Mouse (Mus musculus) right cerebral cortex, adult 18-20 months (tissue): ENCODE measurements around the gene Myrf.

Experiments used
- DNase-seq: peaks from one replicate; pipeline ENCODE4 v3.0.0; 2022; ENCODE audit warnings: mixed read lengths

Myrf gene

GRCm38 (mm10) chr19:10203848-10204615 is 36.5 kb downstream of the Myrf start, which contains the start of the genes Tmem258 and Fen1:
Gene Tmem258 (plus strand): TSS chr19:10204014.
Gene Fen1 (minus strand): TSS chr19:10204169.
- DNase-seq: peak; percentile 89

GRCm38 (mm10) chr19:10203146-10203847 is 37.3 kb downstream of the Myrf start:
- DNase-seq: no peak

GRCm38 (mm10) chr19:10198723-10199122 is 41.8 kb downstream of the Myrf start:
- peak; percentile 76 for DNase-seq

- no peak for DNase-seq
Observed at GRCm38 (mm10) chr19:10198286-10198685, 42.3 kb downstream of the Myrf start.

DNA sequence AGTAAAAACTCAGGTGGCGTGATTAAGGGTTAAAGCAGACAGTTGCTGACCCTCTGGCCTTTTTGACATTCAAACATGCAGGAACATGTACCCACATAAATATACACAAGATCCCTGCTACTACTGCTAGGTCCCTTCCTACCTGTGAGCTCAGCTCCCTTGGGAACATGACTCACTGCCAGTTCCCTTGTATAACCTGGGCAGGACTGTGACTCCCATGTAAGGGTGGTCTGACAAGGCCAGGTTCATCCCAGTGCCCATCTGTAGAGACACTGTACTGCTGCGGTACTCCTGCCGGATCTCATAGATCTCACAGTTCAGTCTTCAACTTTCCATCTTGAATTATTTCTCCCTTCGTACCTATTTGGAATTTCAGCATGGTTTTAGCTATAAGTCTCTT is 43.4 kb downstream of the Myrf start:
- DNase-seq: no peak

- no peak for DNase-seq
Observed at GRCm38 (mm10) chr19:10195252-10195651, 45.3 kb downstream of the Myrf start.

GRCm38 (mm10) chr19:10194337-10194736 is 46.2 kb downstream of the Myrf start:
- DNase-seq: no peak

- no peak for DNase-seq
Observed at GRCm38 (mm10) chr19:10191326-10191725, 49.2 kb downstream of the Myrf start.

DNA sequence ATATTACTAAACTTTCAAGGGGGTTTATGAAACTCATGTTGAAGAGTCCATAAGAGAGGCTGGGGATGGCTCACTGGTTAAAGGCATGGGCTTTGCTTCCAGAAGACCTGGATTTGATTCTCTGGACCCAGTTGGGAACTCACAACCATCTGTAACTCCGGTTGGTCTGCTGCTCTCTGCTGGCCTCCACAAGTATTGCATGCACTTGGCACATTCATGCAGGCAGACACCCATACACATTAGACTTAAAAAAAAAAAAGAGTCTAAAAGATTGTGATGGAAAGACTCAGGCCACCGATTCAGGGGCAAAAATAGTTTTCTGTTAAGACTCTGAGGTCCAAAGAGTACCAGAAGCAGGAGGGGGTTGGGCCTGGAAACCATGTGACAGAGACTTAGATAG is 49.8 kb downstream of the Myrf start:
- peak; percentile 56 for DNase-seq

- no peak for DNase-seq
Observed at GRCm38 (mm10) chr19:10189940-10190339, 50.6 kb downstream of the Myrf start.

DNA sequence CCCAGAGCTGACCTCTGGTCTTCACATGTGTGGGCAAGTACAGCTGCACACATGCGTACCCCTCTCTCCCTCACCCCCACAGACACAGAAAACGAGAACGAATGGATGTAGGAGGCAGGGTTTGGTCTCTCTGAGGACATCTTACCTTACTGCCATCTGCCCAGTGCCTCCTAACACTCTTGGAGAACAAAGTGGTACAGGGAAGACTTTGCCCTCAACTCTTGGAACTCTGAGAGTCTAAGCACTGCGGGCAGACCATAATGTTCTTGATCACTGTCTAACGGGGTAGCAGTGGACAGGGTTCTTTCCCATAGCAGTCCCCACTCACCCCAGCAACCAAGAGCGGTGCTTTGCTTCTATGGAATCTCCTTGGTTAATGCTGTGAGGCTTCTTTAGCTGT is 51.5 kb downstream of the Myrf start:
- no peak for DNase-seq

DNA sequence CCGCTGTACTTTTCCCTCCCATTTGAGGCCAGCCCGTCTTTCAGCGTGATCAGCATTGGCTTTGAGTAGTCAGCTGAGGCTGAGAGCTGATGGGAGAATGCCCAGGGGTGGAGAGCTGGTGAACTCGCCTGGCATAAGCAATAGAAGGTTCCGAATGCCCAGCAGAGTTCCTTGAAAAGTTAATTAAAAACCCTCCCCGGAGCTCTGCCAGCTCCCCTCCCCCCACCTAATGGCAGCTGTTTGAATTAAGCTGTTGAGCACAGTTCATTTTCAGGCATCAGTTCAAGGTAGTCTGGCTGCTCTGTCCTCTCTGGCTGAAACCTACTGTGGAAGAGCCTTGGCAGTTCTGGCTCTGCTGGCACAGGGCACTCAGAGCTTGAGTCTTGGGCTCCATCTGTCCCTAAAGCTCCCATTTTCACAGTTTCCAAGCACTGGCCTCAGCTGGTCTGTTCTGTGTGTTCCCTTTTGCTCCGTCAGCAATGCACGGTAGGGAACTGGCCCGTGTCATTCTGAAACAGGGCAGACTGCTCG is 52.2 kb downstream of the Myrf start:
- DNase-seq: peak; percentile 70

DNA sequence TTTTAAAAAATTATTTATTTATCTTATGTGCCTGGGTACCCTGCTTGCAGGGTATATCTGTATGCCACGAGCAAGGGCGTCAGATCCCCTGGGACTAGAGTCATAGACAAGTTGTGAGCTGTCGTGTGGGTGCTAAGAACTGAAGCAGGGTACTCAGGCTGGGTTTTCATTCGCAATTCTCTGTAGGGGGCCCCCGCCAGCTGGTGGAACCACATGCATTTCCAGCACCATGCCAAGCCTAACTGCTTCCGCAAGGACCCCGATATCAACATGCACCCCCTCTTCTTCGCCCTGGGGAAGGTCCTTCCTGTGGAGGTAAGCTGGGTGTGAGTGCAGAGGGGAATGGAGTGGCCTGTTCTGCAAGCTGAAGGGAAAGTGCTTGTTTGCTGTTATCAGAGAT is 54.0 kb downstream of the Myrf start:
- no peak for DNase-seq

- no peak for DNase-seq
Observed at GRCm38 (mm10) chr19:10185876-10186275, 54.7 kb downstream of the Myrf start.

DNA sequence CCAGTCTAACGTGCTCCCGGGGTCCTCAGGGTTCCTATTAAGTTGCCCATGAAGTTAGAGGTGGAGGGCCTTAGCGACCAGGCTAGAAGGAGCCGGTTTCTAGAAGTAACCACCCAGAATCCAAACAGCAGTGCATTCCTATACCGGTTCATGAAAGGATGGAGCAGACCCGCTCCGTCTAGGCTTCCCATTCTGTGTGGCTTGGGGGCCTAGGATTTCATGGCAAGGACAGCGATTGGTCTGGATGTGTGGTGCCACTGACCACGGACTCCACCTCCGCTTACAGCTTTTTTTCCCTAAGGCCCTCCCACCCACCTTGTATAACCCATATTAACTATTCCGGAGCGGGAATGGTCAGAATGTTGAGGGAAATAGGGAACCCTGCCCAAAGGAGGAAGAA is 56.5 kb downstream of the Myrf start:
- DNase-seq: no peak

DNA sequence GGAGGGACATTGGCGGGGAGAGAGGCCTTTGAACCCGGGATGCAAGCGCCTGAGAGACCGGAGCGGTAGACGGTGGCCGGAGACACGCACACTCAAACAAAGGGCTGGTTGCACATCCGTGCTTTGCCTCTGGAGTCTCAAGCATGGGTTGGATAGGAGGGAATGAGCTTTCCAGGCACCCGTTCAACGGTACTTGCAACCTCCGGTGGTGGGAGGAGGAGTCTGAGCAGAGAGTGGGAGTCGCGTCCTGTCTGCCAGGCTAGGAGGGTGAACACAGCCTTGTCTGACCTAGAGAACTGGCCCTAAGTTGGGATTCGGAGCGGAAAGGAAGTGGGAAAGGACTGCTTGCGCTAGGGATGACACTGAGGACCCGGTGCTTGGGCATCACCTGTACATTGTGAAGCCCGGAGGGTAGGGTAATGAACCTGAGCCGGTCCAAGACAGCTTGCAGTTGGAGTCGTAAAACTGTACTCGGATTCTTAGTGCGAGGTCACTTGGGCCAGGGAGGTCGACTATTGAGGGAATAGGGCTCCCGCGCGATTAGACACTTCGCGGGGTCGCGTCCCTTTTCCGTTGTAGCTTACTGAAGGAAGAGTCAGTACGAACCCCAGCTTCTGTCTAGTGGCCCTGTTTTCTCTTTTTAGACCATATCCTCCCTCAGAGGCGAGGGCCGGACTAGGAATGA is 57.1 kb downstream of the Myrf start:
- DNase-seq: peak; percentile 90

DNA sequence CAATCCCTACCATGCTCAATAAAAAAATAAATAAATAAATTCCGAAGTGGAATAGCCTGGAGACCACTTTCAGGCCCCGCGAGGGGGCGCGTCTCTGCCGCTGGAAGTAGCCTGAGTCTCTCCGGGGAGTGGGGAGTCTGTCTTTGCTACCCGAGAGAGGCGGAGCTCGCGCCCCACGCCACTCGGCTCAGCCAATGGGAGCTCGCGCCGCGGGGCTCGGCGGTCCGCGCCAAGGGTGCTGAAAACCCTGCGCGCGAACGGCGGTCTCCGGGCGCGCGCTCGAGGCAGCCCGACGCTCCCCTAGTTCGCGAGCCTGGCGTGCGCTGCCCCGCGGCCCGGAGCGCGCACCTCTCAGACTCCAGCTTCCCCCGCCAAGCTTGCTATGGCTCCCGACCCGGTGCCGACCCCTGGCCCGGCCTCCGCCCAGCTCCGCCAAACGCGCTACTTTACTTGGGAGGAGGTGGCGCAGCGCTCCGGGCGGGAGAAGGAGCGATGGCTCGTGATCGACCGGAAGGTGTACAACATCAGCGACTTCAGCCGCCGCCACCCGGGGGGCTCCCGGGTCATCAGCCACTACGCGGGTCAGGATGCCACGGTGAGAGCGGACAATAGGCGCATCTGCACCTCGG is 57.8 kb downstream of the Myrf start, which contains the start of gene Fads1:
Gene Fads1 (plus strand): TSS at position 219 of the 629 bp plus-strand sequence.
- DNase-seq: peak; percentile 97

DNA sequence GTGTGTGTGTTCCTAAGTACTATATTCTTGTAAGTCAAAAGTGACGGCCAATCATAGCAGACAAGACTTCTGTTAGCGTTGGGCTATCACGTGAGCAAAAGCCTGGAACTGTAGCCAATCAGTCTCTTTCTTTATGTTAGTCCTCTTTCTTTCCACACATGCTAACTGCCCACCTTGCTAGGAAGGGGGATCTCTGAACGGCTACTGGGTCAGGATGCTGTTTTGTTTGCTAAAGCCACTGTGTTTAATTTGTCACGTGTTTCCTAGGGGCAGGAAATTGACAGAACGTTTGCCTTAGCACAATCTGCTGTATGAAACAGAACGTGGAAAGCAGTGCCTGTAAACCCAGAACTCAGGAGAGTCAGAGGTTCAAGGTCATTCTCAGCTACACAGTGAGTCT is 58.4 kb downstream of the Myrf start:
- no peak for DNase-seq

DNA sequence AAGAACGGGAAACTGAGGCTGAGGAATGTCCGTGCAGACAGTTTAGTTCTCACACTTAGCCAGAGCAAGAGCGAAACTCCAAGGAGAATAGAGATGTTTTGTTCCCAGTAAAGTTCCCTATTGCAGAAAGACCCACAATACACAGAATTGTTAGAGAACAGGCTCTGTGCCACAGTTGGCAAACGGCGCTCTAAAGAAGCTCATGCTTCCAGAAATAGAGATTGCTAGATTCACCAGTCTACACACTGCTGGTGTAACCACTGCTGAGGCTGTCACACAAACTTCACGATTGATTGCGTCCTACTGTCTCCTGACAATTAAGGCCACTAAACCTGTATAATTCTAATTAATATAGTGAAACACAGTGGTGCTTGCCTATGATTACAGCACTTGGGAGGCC is 59.3 kb downstream of the Myrf start:
- DNase-seq: no peak

DNA sequence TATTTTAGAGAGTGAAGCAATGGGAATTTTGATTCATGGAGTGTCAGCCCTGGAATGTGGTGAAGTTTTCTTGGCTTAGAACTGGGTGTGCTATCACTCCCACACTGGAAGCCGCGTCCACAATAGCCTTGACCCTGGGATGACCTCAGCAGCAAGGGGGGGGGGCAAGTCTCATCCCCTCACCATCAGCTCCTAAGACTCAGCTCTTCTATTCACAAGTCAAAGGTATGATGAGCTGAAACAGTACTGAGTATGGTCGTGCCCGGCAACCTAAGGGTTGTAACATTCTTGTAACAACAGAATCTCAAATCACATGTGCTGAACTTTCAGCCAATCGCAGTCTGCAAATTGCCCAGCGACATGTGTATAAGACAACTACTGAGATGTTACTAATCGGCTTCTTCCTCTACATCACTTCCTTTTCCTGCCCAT is 63.6 kb downstream of the Myrf start:
- DNase-seq: no peak

GRCm38 (mm10) chr19:10176477-10176876 is 64.1 kb downstream of the Myrf start:
- no peak for DNase-seq

GRCm38 (mm10) chr19:10174956-10175355 is 65.6 kb downstream of the Myrf start:
- no peak for DNase-seq
